Comparison of ENCODE assay signal across 8 mouse cellular contexts in the genomic region with DNA sequence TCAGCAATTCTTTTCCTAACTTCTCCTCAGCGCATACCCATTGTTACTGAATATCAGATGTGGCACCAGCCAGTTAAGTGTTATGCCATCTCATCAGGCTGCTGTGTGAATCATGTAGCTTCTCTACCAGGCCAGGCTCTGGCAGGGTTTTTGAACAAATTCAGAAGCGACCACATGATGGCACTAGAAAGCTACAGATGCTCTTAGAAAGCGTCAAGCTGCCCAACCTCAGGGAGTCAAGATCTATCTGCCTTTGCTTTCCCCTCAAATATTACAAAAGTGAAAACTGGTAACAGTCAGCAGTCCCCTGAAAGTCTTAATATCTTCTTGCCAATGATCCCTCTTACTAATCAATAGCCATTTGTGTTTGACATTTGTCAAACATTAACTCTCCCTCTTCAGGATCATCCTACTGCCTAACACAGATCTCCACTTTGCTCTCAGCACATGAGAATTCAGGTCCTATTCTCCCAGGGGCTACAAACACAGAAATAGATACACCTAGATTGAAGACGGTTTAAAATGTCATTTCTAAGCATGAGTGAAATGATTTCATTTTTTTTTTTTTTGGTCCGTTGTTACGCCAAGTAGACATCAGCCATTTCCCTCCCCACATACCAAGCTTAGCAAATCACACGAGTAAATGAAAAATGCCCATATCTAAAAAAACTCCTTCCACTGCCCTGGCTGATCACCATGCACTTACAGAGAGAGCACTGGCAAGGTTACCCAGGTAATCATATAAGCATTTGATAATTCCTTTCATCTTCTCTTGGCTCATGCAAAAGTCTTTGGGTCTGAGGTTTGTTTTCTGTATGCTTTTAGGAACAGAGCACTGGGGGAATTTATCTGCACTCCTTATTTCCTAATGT.
DNase-seq lines count a peak whose midpoint lies in the region; ATAC-seq and TF ChIP-seq lines count a peak whose summit lies in the region.
"Had no signal": no experiment of that assay in that cellular context is flagged by ENCODE, and none has a peak within 500 bp of the region (broad histone marks: within the 10 kb centered on the region; RNA-seq: fewer than 3 reads in every experiment).

No protein-coding gene starts in this region.

- TF ChIP-seq CTCF in bone marrow, adult 2 months (IDR thresholded peaks at IDR 0.05; ENCODE audit: control insufficient read depth, insufficient read depth, low read length) = peak; percentile 34; the same call in 1 of the 2 replicates

- H3K27ac ChIP-seq in bone marrow, adult 2 months (ENCODE audit: control insufficient read depth, insufficient read depth, low read depth, low read length, poor library complexity) = no peak overlapping the region
- H3K27ac ChIP-seq in forebrain, embryonic 10.5 days = no peak overlapping the region
- H3K27ac ChIP-seq in hindbrain, embryonic 13.5 days = no peak overlapping the region
- H3K27ac ChIP-seq: heart, embryonic 15.5 days had no signal

- ATAC-seq in hindbrain, embryonic 13.5 days (ENCODE audit: low FRiP score) = peak; percentile 85

- H3K4me3 ChIP-seq in bone marrow, adult 2 months (replicated peaks; ENCODE audit: control insufficient read depth, low read depth, low read length) = no peak overlapping the region
- H3K4me3 ChIP-seq in forebrain, embryonic 10.5 days = no peak overlapping the region
- no peak overlapping the region for H3K4me3 ChIP-seq in hindbrain, embryonic 13.5 days
- H3K4me3 ChIP-seq: heart, embryonic 15.5 days had no signal

- no peaks in the 10 kb centered on the region for H3K4me1 ChIP-seq in bone marrow, adult 2 months (ENCODE audit: control insufficient read depth, insufficient read depth, low read length)
- H3K4me1 ChIP-seq in forebrain, embryonic 10.5 days = no peaks in the 10 kb centered on the region
- H3K4me1 ChIP-seq in hindbrain, embryonic 13.5 days (replicated peaks) = no peaks in the 10 kb centered on the region
- H3K4me1 ChIP-seq: heart, embryonic 15.5 days had no signal

- peak; percentile 24 for DNase-seq in MEL-GATA-1-ER (ENCODE audit: extremely low read depth, low read depth)
- DNase-seq in forebrain, embryonic 10.5 days (ENCODE audit: extremely low spot score, low spot score) = peak; percentile 21
- DNase-seq in layer of hippocampus, postnatal 25 days (ENCODE audit: extremely low spot score in 1 of 2, low spot score in 1 of 2) = peak; percentile 17 to 60
- peak; percentile 63 for DNase-seq in lung, postnatal 10 days
- DNase-seq in retina, postnatal 7 days (ENCODE audit: low read depth, low spot score) = peak; percentile 44

- 46% methylated on average over 7 of the region's 7 CpGs for WGBS in bone marrow, adult 2 months
- 62% methylated on average over 7 of the region's 7 CpGs for WGBS in forebrain, embryonic 10.5 days
- 52% methylated on average over 7 of the region's 7 CpGs for WGBS in hindbrain, embryonic 13.5 days

- H3K36me3 ChIP-seq in forebrain, embryonic 10.5 days (replicated peaks) = no peaks in the 10 kb centered on the region
- no peaks in the 10 kb centered on the region for H3K36me3 ChIP-seq in hindbrain, embryonic 13.5 days
- H3K36me3 ChIP-seq: heart, embryonic 15.5 days had no signal

- no peaks in the 10 kb centered on the region for H3K27me3 ChIP-seq in forebrain, embryonic 10.5 days (ENCODE audit: poor library complexity, severe bottlenecking)
- no peaks in the 10 kb centered on the region for H3K27me3 ChIP-seq in hindbrain, embryonic 13.5 days
- H3K27me3 ChIP-seq: heart, embryonic 15.5 days had no signal

- no peak for TF ChIP-seq POLR2A in bone marrow, adult 2 months (IDR thresholded peaks at IDR 0.05; ENCODE audit: borderline replicate concordance, control insufficient read depth, low read depth, low read length)

- no peaks in the 10 kb centered on the region for H3K9me3 ChIP-seq in forebrain, embryonic 10.5 days
- H3K9me3 ChIP-seq in hindbrain, embryonic 13.5 days = no peaks in the 10 kb centered on the region
- H3K9me3 ChIP-seq: heart, embryonic 15.5 days had no signal

- no peak overlapping the region for H3K9ac ChIP-seq in hindbrain, embryonic 13.5 days
- H3K9ac ChIP-seq: heart, embryonic 15.5 days had no signal

- no peak overlapping the region for H3K4me2 ChIP-seq in hindbrain, embryonic 13.5 days
- H3K4me2 ChIP-seq: heart, embryonic 15.5 days had no signal
